ENCODE assay signal across 9 mouse cellular contexts in genomic region chr7:144052076-144052475, GRCm38 (mm10). TPM values are rescaled to one million over a fixed set of nuclear protein-coding genes. Genes with fewer than 3 reads are reported as not detected.
A peak's percentile ranks its signal among the peaks of the same experiment; 100 is the strongest.
DNase-seq lines count a peak whose midpoint lies in the region; ATAC-seq lines count a peak whose summit lies in the region.
"Had no signal": no experiment of that assay in that cellular context is flagged by ENCODE, and none has a peak within 500 bp of the region (broad histone marks: within the 10 kb centered on the region; RNA-seq: fewer than 3 reads in every experiment).

No protein-coding gene starts in this region.

- WGBS in intestine, embryonic 16.5 days: 7% methylated on average over 12 of the region's 12 CpGs
- 7% methylated on average over 12 of the region's 12 CpGs for WGBS in lung, embryonic 16.5 days

- peak overlapping the region; percentile 14; the same call in 1 of the 2 replicates for H3K27ac ChIP-seq in intestine, embryonic 16.5 days (ENCODE audit: low read length)
- no peak overlapping the region for H3K27ac ChIP-seq in lung, embryonic 16.5 days (ENCODE audit: low read length)

- peak; percentile 55 for ATAC-seq in intestine, embryonic 16.5 days
- ATAC-seq in lung, embryonic 16.5 days (ENCODE audit: low read depth): peak; percentile 37; the same call in 1 of the 2 replicates

- no peaks in the 10 kb centered on the region for H3K36me3 ChIP-seq in intestine, embryonic 16.5 days (ENCODE audit: control insufficient read depth, insufficient read depth, low read length)
- no peaks in the 10 kb centered on the region for H3K36me3 ChIP-seq in lung, embryonic 16.5 days (ENCODE audit: control insufficient read depth, insufficient read depth, low read length)

- no peak overlapping the region for H3K9ac ChIP-seq in intestine, embryonic 16.5 days (ENCODE audit: low read depth, low read length)
- no peak overlapping the region for H3K9ac ChIP-seq in lung, embryonic 16.5 days (ENCODE audit: low read length)

- H3K4me1 ChIP-seq in intestine, embryonic 16.5 days (ENCODE audit: control insufficient read depth, insufficient read depth, low read length): peaks cover 27% of the 10 kb centered on the region
- H3K4me1 ChIP-seq in lung, embryonic 16.5 days (replicated peaks; ENCODE audit: control insufficient read depth, insufficient read depth, low read length): peaks cover 7% of the 10 kb centered on the region; the same call in 1 of the 2 replicates

- H3K4me2 ChIP-seq in intestine, embryonic 16.5 days (ENCODE audit: low read depth, low read length): no peak overlapping the region
- H3K4me2 ChIP-seq in lung, embryonic 16.5 days (ENCODE audit: low read depth, low read length): no peak overlapping the region

- DNase-seq in heart, adult 9 months (ENCODE audit: low spot score in 2 of 2): peak; percentile 4 to 8
- no peak for DNase-seq in heart, postnatal 25 days (ENCODE audit: low spot score)
- DNase-seq in adrenal gland, adult 2 months: peak; percentile 82
- no peak for DNase-seq in gastrocnemius, postnatal 14 days
- DNase-seq in spleen, postnatal 4 days (ENCODE audit: low spot score in 2 of 2): no peak
- DNase-seq in MN1 (ENCODE audit: low spot score): no peak

- no peaks in the 10 kb centered on the region for H3K9me3 ChIP-seq in intestine, embryonic 16.5 days (ENCODE audit: control insufficient read depth, low read length)
- no peaks in the 10 kb centered on the region for H3K9me3 ChIP-seq in lung, embryonic 16.5 days (ENCODE audit: control insufficient read depth, low read length)

- H3K27me3 ChIP-seq in intestine, embryonic 16.5 days (replicated peaks; ENCODE audit: control insufficient read depth, insufficient read depth, low read length): no peaks in the 10 kb centered on the region
- no peaks in the 10 kb centered on the region for H3K27me3 ChIP-seq in lung, embryonic 16.5 days (ENCODE audit: control insufficient read depth, insufficient read depth, low read depth, low read length)

- no peak overlapping the region for H3K4me3 ChIP-seq in intestine, embryonic 16.5 days (ENCODE audit: low read length)
- no peak overlapping the region for H3K4me3 ChIP-seq in lung, embryonic 16.5 days (ENCODE audit: low read length)

- intact Hi-C loops in heart, postnatal 25 days (cut with DNase I): no loop called here
- intact Hi-C loops in gastrocnemius, postnatal 14 days (cut with DNase I; ENCODE audit: low total_unique reads): no loop called here

RNA-seq across cellular contexts. Expression of gene Shank2, which starts 50.3 kb away (rescaled TPM):
- total RNA-seq in heart, postnatal 25 days (2021): under 1 TPM; 0.42 to 0.59 TPM
- total RNA-seq in adrenal gland, adult 2 months (2021): 10 to 100 TPM in 1 of 2 experiments, 1 to 10 TPM in 1; 3.7 to 20.0 TPM
- polyA plus RNA-seq in adrenal gland, adult 2 months (2012; rRNA removed): 1.4 and 2.4 TPM in 2 replicates
- 1.0 and 1.2 TPM in 2 replicates for polyA plus RNA-seq in intestine, embryonic 16.5 days (2015; fragmentation: Nextera tagmentation; extraction: Ambion mirVana)
- 1.6 and 1.8 TPM in 2 replicates for polyA plus RNA-seq in lung, embryonic 16.5 days (2015; fragmentation: Nextera tagmentation; extraction: Ambion mirVana)
- under 1 TPM; 0.07 to 0.39 TPM for total RNA-seq in gastrocnemius, postnatal 14 days (2021)
- total RNA-seq: common myeloid progenitor, adult 5-6 weeks had no signal

Comparison
In these comparisons a context has a peak if more than half of its experiments do, and no peak if none do; other contexts are left out.
1. DNase-seq: peak in heart, adult 9 months (2 of 2) and adrenal gland, adult 2 months (single experiment); none in heart, postnatal 25 days (single experiment), gastrocnemius, postnatal 14 days (single experiment), spleen, postnatal 4 days (0 of 2) and MN1 (single experiment).